In the genomic region with DNA sequence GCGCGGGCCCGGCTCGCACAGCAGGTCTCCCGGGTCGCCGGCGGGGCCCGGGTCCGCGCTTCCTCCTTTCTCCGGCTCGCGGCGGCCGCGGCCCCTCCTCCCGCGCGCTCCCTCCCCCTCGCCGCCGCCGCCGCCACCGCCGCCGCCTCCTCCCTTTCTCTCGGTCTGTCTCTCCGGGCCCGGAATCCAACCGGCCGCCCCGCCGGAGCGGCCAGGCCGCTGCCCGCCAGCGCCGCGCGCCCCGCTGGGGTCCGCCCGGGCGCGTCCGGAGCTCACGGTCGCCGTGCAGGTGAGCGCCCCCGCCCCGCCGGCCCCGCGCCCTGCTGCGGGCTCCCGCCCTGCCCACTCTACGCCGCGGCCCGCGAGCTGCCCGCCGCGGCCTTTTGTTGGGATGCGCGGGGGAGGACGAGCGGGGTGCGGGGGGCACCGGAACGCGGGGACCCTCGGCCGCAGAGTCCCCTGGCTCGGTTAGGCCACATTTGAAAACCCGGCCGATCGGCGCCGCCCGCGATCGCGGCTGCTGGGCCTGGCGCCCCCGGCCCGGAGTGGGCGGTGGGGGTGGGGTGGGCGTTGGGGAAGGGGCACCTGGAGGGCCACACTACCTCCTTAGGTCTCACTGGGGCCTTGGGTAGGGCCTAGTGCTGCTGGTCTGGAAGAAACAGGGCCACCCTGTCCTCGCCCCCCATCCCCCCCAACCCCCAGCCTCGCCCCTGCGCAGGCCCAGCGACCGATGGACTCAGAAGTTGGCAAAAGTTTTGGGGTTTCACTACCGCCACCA, we compare ENCODE assay signal across 7 mouse cellular contexts. TPM values are rescaled to one million over a fixed set of nuclear protein-coding genes. Genes with fewer than 3 reads are reported as not detected.
A peak's percentile ranks its signal among the peaks of the same experiment; 100 is the strongest.
DNase-seq lines count a peak whose midpoint lies in the region; ATAC-seq and TF ChIP-seq lines count a peak whose summit lies in the region.

No protein-coding gene starts in this region.

- H3K4me3 ChIP-seq in testis, adult 2 months (ENCODE audit: control insufficient read depth, low read depth, low read length) = peak overlapping the region; percentile 69
- peak overlapping the region; percentile 84 for H3K4me3 ChIP-seq in forebrain, embryonic 14.5 days (ENCODE audit: low read depth, low read length)
- peak overlapping the region; percentile 81 for H3K4me3 ChIP-seq in lung, embryonic 15.5 days
- peak overlapping the region; percentile 88 for H3K4me3 ChIP-seq in stomach, embryonic 14.5 days (ENCODE audit: low read depth, low read length)

- no peak overlapping the region for H3K27ac ChIP-seq in testis, adult 2 months (ENCODE audit: control insufficient read depth, insufficient read depth, low read depth, low read length)
- H3K27ac ChIP-seq in forebrain, embryonic 14.5 days (ENCODE audit: low read depth, low read length) = peak overlapping the region; percentile 95
- H3K27ac ChIP-seq in lung, embryonic 15.5 days = peak overlapping the region; percentile 93
- peak overlapping the region; percentile 94 for H3K27ac ChIP-seq in stomach, embryonic 14.5 days (ENCODE audit: low read length)

- no peak for DNase-seq in testis, postnatal 14 days (ENCODE audit: low spot score)
- DNase-seq in brain, embryonic 14.5 days (ENCODE audit: low read depth) = peak; percentile 34
- peak; percentile 32 for DNase-seq in forebrain, embryonic 14.5 days (ENCODE audit: low spot score)

- no peak for TF ChIP-seq CTCF in testis, adult 2 months (IDR thresholded peaks at IDR 0.05; ENCODE audit: control insufficient read depth, insufficient read depth, insufficient replicate concordance, low read depth, low read length)
- TF ChIP-seq CTCF in brain, embryonic 14.5 days (IDR thresholded peaks at IDR 0.05; ENCODE audit: borderline replicate concordance, extremely low read depth, insufficient read depth, insufficient read length) = no peak

- no peak for TF ChIP-seq POLR2A in testis, adult 2 months (IDR thresholded peaks at IDR 0.05; ENCODE audit: control insufficient read depth, low read depth, low read length)
- TF ChIP-seq POLR2A in brain, embryonic 14.5 days (IDR thresholded peaks at IDR 0.05; ENCODE audit: borderline replicate concordance, extremely low read depth, insufficient read depth, insufficient read length, poor library complexity, severe bottlenecking) = peak; percentile 15; the same call in 1 of the 2 replicates

- no peaks in the 10 kb centered on the region for H3K9me3 ChIP-seq in forebrain, embryonic 14.5 days (replicated peaks; ENCODE audit: control insufficient read depth, low read length)
- no peaks in the 10 kb centered on the region for H3K9me3 ChIP-seq in lung, embryonic 15.5 days
- no peaks in the 10 kb centered on the region for H3K9me3 ChIP-seq in stomach, embryonic 14.5 days (ENCODE audit: control insufficient read depth, low read depth, low read length)

- H3K27me3 ChIP-seq in testis, adult 2 months (ENCODE audit: control insufficient read depth, insufficient read depth, low read length) = no peaks in the 10 kb centered on the region
- no peaks in the 10 kb centered on the region for H3K27me3 ChIP-seq in forebrain, embryonic 14.5 days (replicated peaks; ENCODE audit: control insufficient read depth, insufficient read depth, low read length)
- no peaks in the 10 kb centered on the region for H3K27me3 ChIP-seq in lung, embryonic 15.5 days
- H3K27me3 ChIP-seq in stomach, embryonic 14.5 days (ENCODE audit: control insufficient read depth, insufficient read depth, low read length) = no peaks in the 10 kb centered on the region

- peak; percentile 40 for ATAC-seq in forebrain, embryonic 14.5 days
- ATAC-seq in inflammation-experienced regulatory T-cells, adult 6 months = peak; percentile 41
- ATAC-seq in lung, embryonic 15.5 days (ENCODE audit: borderline replicate concordance, extremely low read depth, low FRiP score, low TSS enrichment) = no peak; the same call in 1 of the 2 replicates
- no peak for ATAC-seq in stomach, embryonic 14.5 days (ENCODE audit: insufficient number of reproducible peaks, insufficient read depth, low FRiP score, low read depth)

- WGBS in forebrain, embryonic 14.5 days = 1% methylated on average over 65 of the region's 98 CpGs
- WGBS in lung, embryonic 15.5 days = 2% methylated on average over 63 of the region's 98 CpGs
- WGBS in stomach, embryonic 14.5 days = under 1% methylated on average over 57 of the region's 98 CpGs

- H3K9ac ChIP-seq in forebrain, embryonic 14.5 days (ENCODE audit: low read length) = peak overlapping the region; percentile 99
- H3K9ac ChIP-seq in lung, embryonic 15.5 days = peak overlapping the region; percentile 97
- H3K9ac ChIP-seq in stomach, embryonic 14.5 days (replicated peaks; ENCODE audit: low read depth, low read length) = peak overlapping the region; percentile 99

- no peaks in the 10 kb centered on the region for H3K36me3 ChIP-seq in testis, adult 2 months (ENCODE audit: control insufficient read depth, insufficient read depth, low read length)
- H3K36me3 ChIP-seq in forebrain, embryonic 14.5 days (ENCODE audit: control insufficient read depth, insufficient read depth, low read length) = 0 out of 2 replicates have a peak, but pooled peaks cover 8% of the 10 kb centered on the region
- no peaks in the 10 kb centered on the region for H3K36me3 ChIP-seq in lung, embryonic 15.5 days
- H3K36me3 ChIP-seq in stomach, embryonic 14.5 days (ENCODE audit: control insufficient read depth, insufficient read depth, low read length) = peaks cover 7% of the 10 kb centered on the region; the same call in 1 of the 2 replicates

- H3K4me1 ChIP-seq in testis, adult 2 months (ENCODE audit: control insufficient read depth, insufficient read depth, low read length) = peaks cover 7% of the 10 kb centered on the region; the same call in 1 of the 2 replicates
- peaks cover 22% of the 10 kb centered on the region for H3K4me1 ChIP-seq in forebrain, embryonic 14.5 days (ENCODE audit: control insufficient read depth, insufficient read depth, low read length)
- H3K4me1 ChIP-seq in lung, embryonic 15.5 days = peaks cover 55% of the 10 kb centered on the region
- H3K4me1 ChIP-seq in stomach, embryonic 14.5 days (ENCODE audit: control insufficient read depth, insufficient read depth, low read length) = peaks cover 34% of the 10 kb centered on the region

- peak overlapping the region; percentile 87 for H3K4me2 ChIP-seq in forebrain, embryonic 14.5 days (ENCODE audit: low read length)
- H3K4me2 ChIP-seq in lung, embryonic 15.5 days = peak overlapping the region; percentile 81
- H3K4me2 ChIP-seq in stomach, embryonic 14.5 days (replicated peaks; ENCODE audit: low read depth, low read length) = peak overlapping the region; percentile 84

RNA-seq across cellular contexts. Expression of a gene that starts 6.1 kb away (rescaled TPM):
- 8.7 and 9.3 TPM in 2 replicates for polyA plus RNA-seq in testis, adult 2 months (2012; rRNA removed)
- polyA plus RNA-seq in brain, embryonic 14.5 days (2012; rRNA removed) = 87.7 and 98.1 TPM in 2 replicates
- polyA plus RNA-seq in forebrain, embryonic 14.5 days (2014; fragmentation: Nextera tagmentation; extraction: Ambion mirVana) = 30.1 and 31.0 TPM in 2 replicates
- 1 to 10 TPM in 2 of 3 experiments, under 1 TPM in 1; 0.43 to 2.1 (median 1.0) TPM for polyA plus RNA-seq in inflammation-experienced regulatory T-cells, adult 6 months (2017; shearing (Covaris generic))
- polyA plus RNA-seq in lung, embryonic 15.5 days (2015; fragmentation: Nextera tagmentation; extraction: Ambion mirVana) = 24.0 and 24.8 TPM in 2 replicates
- 17.1 and 17.2 TPM in 2 replicates for polyA plus RNA-seq in stomach, embryonic 14.5 days (2014; fragmentation: Nextera tagmentation; extraction: Ambion mirVana)

RNA-seq across cellular contexts. Expression of a gene that starts 56.9 kb away (rescaled TPM):
- 22.5 and 25.7 TPM in 2 replicates for polyA plus RNA-seq in testis, adult 2 months (2012; rRNA removed)
- polyA plus RNA-seq in brain, embryonic 14.5 days (2012; rRNA removed) = 80.2 and 93.0 TPM in 2 replicates
- polyA plus RNA-seq in forebrain, embryonic 14.5 days (2014; fragmentation: Nextera tagmentation; extraction: Ambion mirVana) = 72.7 and 78.5 TPM in 2 replicates
- polyA plus RNA-seq in inflammation-experienced regulatory T-cells, adult 6 months (2017; shearing (Covaris generic)) = 10 to 100 TPM; 41.4 to 46.8 (median 44.1) TPM
- polyA plus RNA-seq in lung, embryonic 15.5 days (2015; fragmentation: Nextera tagmentation; extraction: Ambion mirVana) = 83.9 and 89.4 TPM in 2 replicates
- polyA plus RNA-seq in stomach, embryonic 14.5 days (2014; fragmentation: Nextera tagmentation; extraction: Ambion mirVana) = 47.3 and 49.2 TPM in 2 replicates

Comparison
In these comparisons a context has a peak if more than half of its experiments do, and no peak if none do; other contexts are left out.
1. ATAC-seq: peak in forebrain, embryonic 14.5 days (single experiment) and inflammation-experienced regulatory T-cells, adult 6 months (single experiment); none in lung, embryonic 15.5 days (single experiment) and stomach, embryonic 14.5 days (single experiment).
2. Peak in every context shown above with its lines, with median percentiles within 50 percentile points of each other: H3K4me3 ChIP-seq, H3K4me2 ChIP-seq and H3K9ac ChIP-seq.